Mouse (Mus musculus) naive thymus-derived CD4-positive, alpha-beta T cell, adult 2 months (primary cell): ENCODE results near the gene Emb.

ENCODE experiments used
- DNase-seq: peaks from one replicate; pipeline ENCODE4 v3.0.0-alpha.2; 2011; ENCODE audit warnings: low read depth

Emb gene

GRCm38 (mm10) chr13:117220501-117221321 is 12.4 kb downstream of the Emb start, which contains the start of gene Gm17509:
Gm17509 (minus strand) TSS chr13:117221075.
- peak; percentile 84 for DNase-seq

GRCm38 (mm10) chr13:117223125-117223524 is 14.8 kb downstream of the Emb start:
- DNase-seq: peak; percentile 53

- DNase-seq: no peak
Observed at GRCm38 (mm10) chr13:117224901-117225300, 16.6 kb downstream of the Emb start.

GRCm38 (mm10) chr13:117225561-117225960 is 17.2 kb downstream of the Emb start:
- no peak for DNase-seq

GRCm38 (mm10) chr13:117230371-117231110 is 22.2 kb downstream of the Emb start:
- DNase-seq: no peak

GRCm38 (mm10) chr13:117233808-117234207 is 25.5 kb downstream of the Emb start:
- DNase-seq: no peak

GRCm38 (mm10) chr13:117234486-117234885 is 26.1 kb downstream of the Emb start:
- DNase-seq: no peak

GRCm38 (mm10) chr13:117235530-117236212 is 27.3 kb downstream of the Emb start:
- DNase-seq: no peak

- DNase-seq: no peak
Observed at GRCm38 (mm10) chr13:117237111-117237510, 28.8 kb downstream of the Emb start.

- peak; percentile 82 for DNase-seq
Observed at GRCm38 (mm10) chr13:117242063-117242462, 33.7 kb downstream of the Emb start.

- peak; percentile 70 for DNase-seq
Observed at GRCm38 (mm10) chr13:117242621-117243020, 34.3 kb downstream of the Emb start.

GRCm38 (mm10) chr13:117260704-117261103 is 52.4 kb downstream of the Emb start:
- peak; percentile 45 for DNase-seq

- no peak for DNase-seq
Observed at GRCm38 (mm10) chr13:117266156-117266555, 57.8 kb downstream of the Emb start.

- no peak for DNase-seq
Observed at GRCm38 (mm10) chr13:117267963-117268362, 59.6 kb downstream of the Emb start.

GRCm38 (mm10) chr13:117284036-117284435 is 75.7 kb downstream of the Emb start:
- DNase-seq: peak; percentile 84

GRCm38 (mm10) chr13:117286939-117287338 is 78.6 kb downstream of the Emb start:
- DNase-seq: peak; percentile 67

- peak; percentile 42 for DNase-seq
Observed at GRCm38 (mm10) chr13:117287400-117287799, 79.1 kb downstream of the Emb start.

- DNase-seq: peak; percentile 84
Observed at GRCm38 (mm10) chr13:117289494-117290270, 81.3 kb downstream of the Emb start.

GRCm38 (mm10) chr13:117311446-117312225 is 103.3 kb downstream of the Emb start:
- DNase-seq: peak; percentile 86
